Mouse (Mus musculus): ENCODE measurements at regions not wholly inside any gene's neighbourhood (a gene's known extent, or its start where the extent isn't known, plus 50 kb on each side); places are given as distances from the start of the nearest gene placed in this dataset.

GRCm38 (mm10) chr13:72183636-72184035 lies 220.1 kb upstream of the Irx1 start:
- TF ChIP-seq CTCF (IDR thresholded peaks at IDR 0.05; ENCODE audit: low read depth), result no peak
- DNase-seq, result no peak
- Histone ChIP-seq H3K4me2 (ENCODE audit: low read depth) (no peak overlapping the region), H3K27ac (ENCODE audit: low read depth, low read length) (no peak overlapping the region), H3K4me3 (ENCODE audit: low read depth, low read length) (no peak overlapping the region), H3K27me3 (ENCODE audit: insufficient read depth, low read length) (no peaks in the 10 kb centered on the region), H3K4me1 (ENCODE audit: insufficient read depth) (no peaks in the 10 kb centered on the region), H3K9me3 (ENCODE audit: low read length) (no peaks in the 10 kb centered on the region), H3K36me3 (ENCODE audit: insufficient read depth) (no peaks in the 10 kb centered on the region), H3K9ac (no peak overlapping the region)
- WGBS, result 91% methylated on average over 3 of the region's 3 CpGs
- no peak for ATAC-seq

GRCm38 (mm10) chr13:72184116-72184845 lies 220.8 kb upstream of the Irx1 start:
- WGBS, result 67% methylated on average over 15 of the region's 15 CpGs
- H3K9me3 ChIP-seq (ENCODE audit: low read length), result no peaks in the 10 kb centered on the region
- H3K9ac ChIP-seq, result no peak overlapping the region
- ATAC-seq (no peak), DNase-seq (peak; percentile 5)
- H3K27ac ChIP-seq (ENCODE audit: low read depth, low read length), result no peak overlapping the region
- H3K27me3 ChIP-seq (ENCODE audit: insufficient read depth, low read length), result no peaks in the 10 kb centered on the region
- no peak for TF ChIP-seq CTCF (IDR thresholded peaks at IDR 0.05; ENCODE audit: low read depth)
- H3K4me3 ChIP-seq (ENCODE audit: low read depth, low read length), result no peak overlapping the region
- no peaks in the 10 kb centered on the region for H3K36me3 ChIP-seq (ENCODE audit: insufficient read depth)
- no peak overlapping the region for H3K4me2 ChIP-seq (ENCODE audit: low read depth)
- no peaks in the 10 kb centered on the region for H3K4me1 ChIP-seq (ENCODE audit: insufficient read depth)

DNA sequence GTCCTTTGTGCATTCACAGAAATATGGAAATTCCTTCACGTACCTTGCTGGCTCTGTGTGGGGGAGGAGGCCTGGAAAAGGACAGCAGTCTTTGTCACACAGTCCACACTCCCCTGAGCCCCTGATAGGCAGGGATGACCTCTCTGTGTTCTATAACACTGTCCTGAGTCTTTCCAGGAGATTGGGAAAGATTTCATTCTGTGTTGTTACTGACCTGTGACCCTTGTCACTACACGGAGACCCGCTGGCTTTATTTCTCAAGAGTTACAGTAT lies 221.3 kb upstream of the Irx1 start:
- Histone ChIP-seq H3K27ac (ENCODE audit: low read depth, low read length) (no peak overlapping the region), H3K4me2 (ENCODE audit: low read depth) (no peak overlapping the region), H3K4me1 (ENCODE audit: insufficient read depth) (no peaks in the 10 kb centered on the region), H3K27me3 (ENCODE audit: insufficient read depth, low read length) (no peaks in the 10 kb centered on the region), H3K9ac (no peak overlapping the region), H3K9me3 (ENCODE audit: low read length) (no peaks in the 10 kb centered on the region), H3K4me3 (ENCODE audit: low read depth, low read length) (no peak overlapping the region), H3K36me3 (ENCODE audit: insufficient read depth) (no peaks in the 10 kb centered on the region)
- TF ChIP-seq CTCF (IDR thresholded peaks at IDR 0.05; ENCODE audit: low read depth), result no peak
- WGBS, result 89% methylated on average over 3 of the region's 3 CpGs
- DNase-seq, result no peak
- no peak for ATAC-seq

DNA sequence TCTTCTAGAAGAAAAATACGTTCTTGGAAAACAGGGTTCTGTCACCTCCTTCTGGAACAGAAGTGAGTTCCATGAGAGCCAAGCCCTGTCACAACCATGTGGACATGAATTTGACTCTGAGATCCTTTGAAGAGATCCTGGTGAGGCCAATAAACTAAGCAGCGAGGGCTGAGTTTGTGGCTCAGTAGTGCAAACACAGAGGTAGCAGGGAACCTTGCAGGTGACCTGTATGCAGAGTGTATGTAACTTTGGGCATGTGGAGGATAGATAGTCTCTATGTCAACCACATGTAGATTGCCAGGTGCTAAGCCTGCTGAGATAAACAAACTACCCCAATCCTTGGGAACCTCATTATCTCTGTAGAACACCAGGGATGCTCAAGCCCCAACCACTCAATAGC lies 232.4 kb upstream of the Irx1 start:
- Histone ChIP-seq H3K27me3 (ENCODE audit: insufficient read depth, low read length) (no peaks in the 10 kb centered on the region), H3K4me3 (ENCODE audit: low read depth, low read length) (no peak overlapping the region), H3K4me2 (ENCODE audit: low read depth) (no peak overlapping the region), H3K27ac (ENCODE audit: low read depth, low read length) (no peak overlapping the region), H3K36me3 (ENCODE audit: insufficient read depth) (no peaks in the 10 kb centered on the region), H3K4me1 (ENCODE audit: insufficient read depth) (no peaks in the 10 kb centered on the region), H3K9ac (no peak overlapping the region), H3K9me3 (ENCODE audit: low read length) (no peaks in the 10 kb centered on the region)
- DNase-seq (no peak), ATAC-seq (no peak)
- TF ChIP-seq CTCF (IDR thresholded peaks at IDR 0.05; ENCODE audit: low read depth), result no peak
- 90% methylated on average over 2 of the region's 2 CpGs for WGBS

- H3K36me3 ChIP-seq (ENCODE audit: insufficient read depth), result no peaks in the 10 kb centered on the region
- WGBS, result 27% methylated on average over 22 of the region's 22 CpGs
- no peak overlapping the region for H3K4me3 ChIP-seq (ENCODE audit: low read depth, low read length)
- TF ChIP-seq CTCF (IDR thresholded peaks at IDR 0.05; ENCODE audit: low read depth), result no peak
- H3K27ac ChIP-seq (ENCODE audit: low read depth, low read length), result no peak overlapping the region
- no peak overlapping the region for H3K4me2 ChIP-seq (ENCODE audit: low read depth)
- no peaks in the 10 kb centered on the region for H3K9me3 ChIP-seq (ENCODE audit: low read length)
- H3K9ac ChIP-seq, result no peak overlapping the region
- no peak for ATAC-seq
- no peaks in the 10 kb centered on the region for H3K4me1 ChIP-seq (ENCODE audit: insufficient read depth)
- no peak for DNase-seq
- H3K27me3 ChIP-seq (ENCODE audit: insufficient read depth, low read length), result no peaks in the 10 kb centered on the region
Observed at GRCm38 (mm10) chr13:72198341-72199105, 235.0 kb upstream of the Irx1 start.

- H3K9me3 ChIP-seq (ENCODE audit: low read length), result no peaks in the 10 kb centered on the region
- ATAC-seq, result no peak
- H3K27me3 ChIP-seq (ENCODE audit: insufficient read depth, low read length), result no peaks in the 10 kb centered on the region
- no peak overlapping the region for H3K4me3 ChIP-seq (ENCODE audit: low read depth, low read length)
- no peak for DNase-seq
- no peaks in the 10 kb centered on the region for H3K4me1 ChIP-seq (ENCODE audit: insufficient read depth)
- TF ChIP-seq CTCF (IDR thresholded peaks at IDR 0.05; ENCODE audit: low read depth), result no peak
- no peak overlapping the region for H3K9ac ChIP-seq
- no peak overlapping the region for H3K27ac ChIP-seq (ENCODE audit: low read depth, low read length)
- 87% methylated on average over 5 of the region's 5 CpGs for WGBS
- H3K36me3 ChIP-seq (ENCODE audit: insufficient read depth), result no peaks in the 10 kb centered on the region
- no peak overlapping the region for H3K4me2 ChIP-seq (ENCODE audit: low read depth)
Observed at GRCm38 (mm10) chr13:72209518-72209917, 246.0 kb upstream of the Irx1 start.

DNA sequence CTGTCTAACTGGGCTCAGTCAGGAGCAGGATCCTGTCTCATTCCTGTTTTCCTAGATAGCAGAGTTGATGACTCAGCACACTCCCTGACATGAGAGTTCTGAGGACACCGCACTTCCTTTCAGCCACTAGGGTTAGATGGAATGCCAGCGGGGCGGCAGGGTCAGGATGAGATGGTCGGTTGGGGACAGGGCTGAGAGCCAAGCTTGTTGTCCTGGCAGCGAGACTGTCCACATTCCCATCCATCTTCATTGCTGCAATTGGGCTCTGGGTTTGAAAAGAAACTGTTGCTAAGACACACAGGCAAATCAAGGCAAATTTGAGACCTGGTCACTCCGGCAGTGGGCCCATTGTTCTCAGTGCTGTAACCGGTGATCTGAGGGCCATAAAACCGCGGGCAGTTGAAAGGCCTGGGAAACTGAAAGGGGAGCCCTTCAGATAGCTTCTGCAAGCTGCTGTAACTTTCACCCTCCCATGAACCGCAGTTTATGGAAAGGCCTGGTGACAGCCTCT lies 246.5 kb upstream of the Irx1 start:
- H3K4me3 ChIP-seq (ENCODE audit: low read depth, low read length), result no peak overlapping the region
- no peak overlapping the region for H3K27ac ChIP-seq (ENCODE audit: low read depth, low read length)
- ATAC-seq, result no peak
- H3K36me3 ChIP-seq (ENCODE audit: insufficient read depth), result no peaks in the 10 kb centered on the region
- no peak for DNase-seq
- H3K4me2 ChIP-seq (ENCODE audit: low read depth), result no peak overlapping the region
- H3K4me1 ChIP-seq (ENCODE audit: insufficient read depth), result no peaks in the 10 kb centered on the region
- H3K27me3 ChIP-seq (ENCODE audit: insufficient read depth, low read length), result no peaks in the 10 kb centered on the region
- TF ChIP-seq CTCF (IDR thresholded peaks at IDR 0.05; ENCODE audit: low read depth), result no peak
- no peak overlapping the region for H3K9ac ChIP-seq
- 25% methylated on average over 10 of the region's 10 CpGs for WGBS
- H3K9me3 ChIP-seq (ENCODE audit: low read length), result no peaks in the 10 kb centered on the region

Data from forebrain, postnatal 0 days (tissue).